Mouse (Mus musculus) ES-CJ7 (cell line): ENCODE measurements at regions not wholly inside any gene's neighbourhood (a gene's known extent, or its start where the extent isn't known, plus 50 kb on each side); places are given as distances from the start of the nearest gene placed in this dataset.
"Not testable (repeated sequence)": the region's sequence is repeated elsewhere in the genome, so short reads cannot be mapped to it uniquely, and the experiment has no call there.

ENCODE experiments used
- DNase-seq: peaks from one replicate; pipeline ENCODE4 v3.0.0; 2011; ENCODE audit warnings: low read depth, low spot score

- DNase-seq = no peak
Observed at GRCm38 (mm10) chr15:41920270-41920669, 1786.1 kb downstream of the 9330182O14Rik start.

- DNase-seq = peak; percentile 43
Observed at GRCm38 (mm10) chr15:41936697-41937096, 1802.5 kb downstream of the 9330182O14Rik start.

- DNase-seq = no peak
Observed at GRCm38 (mm10) chr15:41945226-41945625, 1811.1 kb downstream of the 9330182O14Rik start.

- no peak for DNase-seq
Observed at GRCm38 (mm10) chr15:41947888-41948287, 1813.7 kb downstream of the 9330182O14Rik start.

- peak; percentile 64 for DNase-seq
Observed at GRCm38 (mm10) chr15:41948347-41949093, 1814.4 kb downstream of the 9330182O14Rik start.

GRCm38 (mm10) chr15:41949094-41949461 is 1814.9 kb downstream of the 9330182O14Rik start:
- DNase-seq = no peak

DNA sequence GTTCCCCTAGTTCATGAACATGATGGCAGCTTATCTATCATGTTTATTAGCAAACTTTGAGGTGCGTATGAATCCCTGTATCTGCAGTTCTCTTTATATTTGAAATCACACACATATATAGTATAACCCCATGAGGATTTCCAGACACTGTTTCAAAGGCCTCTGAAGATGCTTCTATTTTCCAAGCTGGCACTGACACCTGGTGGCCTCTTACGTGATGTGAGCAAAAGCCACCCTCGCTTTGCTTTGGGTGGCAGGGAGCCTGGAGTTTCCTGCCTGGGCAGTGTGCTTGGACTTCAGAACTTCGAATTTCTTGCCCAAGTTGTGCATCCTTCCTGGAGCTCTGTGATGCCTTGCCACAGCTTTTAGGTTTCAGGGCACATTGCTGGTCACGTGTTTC is 1817.1 kb downstream of the 9330182O14Rik start:
- DNase-seq = peak; percentile 45

DNA sequence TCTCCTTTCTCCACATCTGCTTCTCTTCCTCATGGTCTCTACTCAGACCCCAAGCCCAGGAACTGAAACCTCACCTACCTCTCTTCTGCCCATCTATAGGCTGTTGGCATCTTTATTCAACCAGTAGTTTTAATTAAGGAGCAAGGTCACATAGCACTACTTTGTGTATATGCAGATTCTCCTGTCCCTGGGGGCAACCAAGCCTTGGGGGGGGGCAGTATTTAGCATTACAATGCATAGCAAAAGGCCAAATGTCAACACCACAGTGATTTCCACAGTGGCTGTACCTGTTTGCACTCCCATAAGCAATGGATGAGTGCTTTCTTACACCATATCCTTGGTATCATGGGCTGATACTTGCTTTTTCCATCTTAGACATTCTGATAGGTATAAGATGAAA is 1826.4 kb downstream of the 9330182O14Rik start:
- peak; percentile 23 for DNase-seq

DNA sequence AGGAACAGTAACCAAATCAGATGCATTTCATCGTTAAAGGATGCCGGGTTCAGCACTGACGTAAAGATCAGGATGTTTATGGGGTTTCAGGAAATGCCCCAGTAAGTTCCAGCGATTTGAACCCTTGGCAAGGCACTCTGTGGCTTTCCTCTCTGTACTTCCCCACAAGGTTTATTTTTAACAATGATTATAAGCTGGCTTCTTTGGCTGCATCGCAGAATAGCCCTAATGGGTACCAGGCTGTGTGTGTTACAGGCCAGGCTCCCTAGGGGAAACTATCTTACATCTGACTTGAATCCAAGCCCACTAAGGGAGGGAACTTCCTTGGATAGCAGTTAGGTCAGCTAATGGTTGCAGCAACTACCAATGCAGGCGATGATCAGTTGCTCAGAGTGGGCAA is 1836.7 kb downstream of the 9330182O14Rik start:
- DNase-seq = no peak

DNA sequence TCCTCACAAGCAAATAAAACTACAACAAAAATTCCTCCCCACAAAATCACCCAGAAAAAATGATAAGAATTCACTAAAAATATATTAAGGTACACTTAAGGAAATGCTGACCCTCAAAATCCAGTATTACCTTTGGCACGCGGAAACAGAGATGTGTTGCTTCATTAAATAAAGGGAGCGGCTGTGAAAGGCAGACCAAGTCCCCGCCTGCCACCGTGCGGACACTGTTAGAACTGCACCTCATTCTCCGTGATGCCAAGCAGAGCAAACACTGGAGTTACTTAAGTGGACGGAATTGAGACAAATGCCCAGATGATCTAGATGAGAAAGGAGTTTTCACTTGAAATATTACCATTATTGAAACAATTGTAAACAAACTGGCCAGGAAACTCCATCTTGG is 1839.1 kb downstream of the 9330182O14Rik start:
- DNase-seq = peak; percentile 84

- no peak for DNase-seq
Observed at GRCm38 (mm10) chr15:41977196-41977595, 1843.0 kb downstream of the 9330182O14Rik start.

GRCm38 (mm10) chr15:41977649-41978231 is 1843.6 kb downstream of the 9330182O14Rik start:
- no peak for DNase-seq

- no peak for DNase-seq
Observed at GRCm38 (mm10) chr15:41983261-41983660, 1849.1 kb downstream of the 9330182O14Rik start.

GRCm38 (mm10) chr15:41984267-41984666 is 1850.1 kb downstream of the 9330182O14Rik start:
- DNase-seq = no peak

DNA sequence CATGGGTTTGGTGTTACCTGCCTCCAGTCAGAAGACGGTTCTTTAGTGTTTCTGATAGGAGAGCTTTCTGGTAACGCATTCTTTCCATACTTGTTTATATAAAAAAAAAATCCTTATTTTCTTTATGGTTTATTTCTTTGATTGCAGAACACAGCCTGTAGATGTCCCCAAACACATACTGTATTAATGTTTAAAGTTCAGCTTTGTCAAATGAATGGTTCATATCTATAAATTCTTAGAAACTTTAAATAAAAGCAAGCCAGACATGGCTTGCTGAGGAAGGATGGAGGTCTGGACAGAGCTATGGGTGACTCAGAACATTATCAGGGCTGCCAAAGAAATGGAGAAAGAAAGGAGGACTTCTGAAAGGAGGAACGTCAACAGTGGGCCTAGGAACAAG is 1852.1 kb downstream of the 9330182O14Rik start:
- no peak for DNase-seq

DNA sequence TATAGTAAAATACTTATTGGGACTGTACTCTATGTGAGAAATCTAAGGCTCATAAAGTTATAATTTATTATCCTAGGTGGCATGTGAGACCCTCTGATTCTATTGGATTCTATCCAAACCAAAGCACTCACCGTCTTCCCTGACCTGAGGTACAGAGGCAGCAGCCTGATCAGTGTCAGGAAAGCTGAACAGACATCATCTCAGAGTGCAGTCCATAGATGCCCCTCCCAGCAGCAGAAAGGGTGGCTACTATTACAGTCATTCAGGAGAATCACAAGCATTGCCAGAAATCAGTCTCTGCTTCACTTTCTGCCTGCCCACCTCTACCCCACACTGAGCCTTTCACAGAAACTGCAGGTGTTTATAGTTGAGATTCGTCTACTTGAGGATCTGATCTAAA is 1854.9 kb downstream of the 9330182O14Rik start:
- DNase-seq = no peak

DNA sequence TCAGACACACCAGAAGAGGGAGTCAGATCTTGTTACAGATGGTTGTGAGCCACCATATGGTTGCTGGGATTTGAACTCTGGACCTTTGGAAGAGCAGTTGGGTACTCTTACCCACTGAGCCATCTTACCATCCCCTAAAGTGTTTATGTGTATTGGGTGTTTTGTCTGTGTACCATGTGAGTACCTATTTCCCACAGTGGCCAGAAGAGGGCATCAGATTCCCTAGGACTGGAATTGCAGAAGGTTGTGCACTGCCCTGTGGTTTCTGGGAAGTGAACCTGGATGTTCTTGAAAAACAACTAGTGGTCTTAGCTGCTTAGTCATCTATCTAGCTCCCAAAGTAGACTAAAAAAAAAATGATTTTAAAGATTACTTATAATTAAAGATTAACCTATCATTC is 1857.7 kb downstream of the 9330182O14Rik start:
- peak; percentile 61 for DNase-seq

DNA sequence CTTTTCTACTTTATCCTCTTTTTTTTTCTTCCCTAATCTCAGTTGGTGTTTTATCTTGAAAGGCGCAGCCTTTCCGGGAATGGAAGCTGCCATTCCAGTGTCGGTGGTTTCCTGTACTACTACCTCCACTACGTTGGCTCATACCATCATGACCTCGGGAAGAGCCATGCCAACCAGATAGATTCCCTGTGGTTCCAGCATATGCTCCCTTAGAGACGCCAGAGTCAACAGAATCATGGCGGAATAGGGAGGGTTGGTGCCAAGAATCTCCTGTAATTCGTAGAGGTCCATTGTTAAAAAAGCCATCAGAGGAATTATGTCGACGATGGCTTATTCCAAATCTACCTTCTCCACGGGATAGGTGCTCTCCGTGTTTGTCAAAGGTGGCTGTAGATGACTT is 1898.1 kb downstream of the 9330182O14Rik start:
- not testable (repeated sequence) for DNase-seq

GRCm38 (mm10) chr15:42047088-42047976 is 1913.2 kb downstream of the 9330182O14Rik start:
- DNase-seq = no peak

GRCm38 (mm10) chr15:42056772-42057171 is 1922.6 kb downstream of the 9330182O14Rik start:
- no peak for DNase-seq

- DNase-seq = no peak
Observed at GRCm38 (mm10) chr15:42068207-42068831, 1934.2 kb downstream of the 9330182O14Rik start.

DNA sequence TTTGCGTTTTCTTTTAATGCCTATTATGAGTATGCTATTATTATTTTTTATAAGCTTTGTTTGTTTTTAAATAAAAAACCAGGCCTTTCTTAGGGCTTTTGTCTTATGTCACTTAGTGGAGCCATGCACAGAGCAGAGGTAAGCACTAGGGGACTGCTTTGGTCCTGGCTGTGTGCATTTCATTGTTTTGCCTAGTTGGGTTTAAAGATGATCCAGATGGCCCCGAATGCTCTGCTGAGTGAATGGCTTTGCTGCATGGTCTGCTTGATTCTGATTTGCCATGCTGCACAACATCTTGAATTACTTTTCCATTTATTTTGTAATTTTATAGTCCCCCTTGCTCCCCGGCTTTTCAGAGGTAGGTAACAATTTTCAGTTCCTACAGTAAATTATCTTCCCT is 1934.9 kb downstream of the 9330182O14Rik start:
- no peak for DNase-seq
